Mouse (Mus musculus) heart, embryonic 13.5 days (tissue): Measurements from ENCODE around the gene Cib4. TPM values are rescaled to one million over a fixed set of nuclear protein-coding genes. Genes with fewer than 3 reads are reported as not detected.

Experiments
- ATAC-seq: fragments of 200-750 bp; cut with Nextera tagmentation; 2 replicates; pipeline ENCODE4 v1.8.0; 2017; ENCODE audit warnings: moderate TSS enrichment; ENCODE audit not compliant: insufficient number of reproducible peaks, low FRiP score, low TSS enrichment; ENCODE audit errors: extremely low read depth
- H3K27ac ChIP-seq: fragments of 300-500 bp; sonication (generic); replicated peaks from 2 replicates; pipeline ENCODE4 v1.5.1; 2015; ENCODE audit warnings: moderate library complexity, mild to moderate bottlenecking, inconsistent platforms
- H3K27me3 ChIP-seq: fragments of 300-500 bp; sonication (generic); replicated peaks from 2 replicates; pipeline ENCODE4 v1.6.1; 2015; ENCODE audit warnings: mild to moderate bottlenecking, inconsistent platforms
- H3K36me3 ChIP-seq: fragments of 300-500 bp; sonication (generic); 2 replicates; pipeline ENCODE4 v1.6.1; 2015; ENCODE audit warnings: mild to moderate bottlenecking, inconsistent platforms
- H3K4me1 ChIP-seq: fragments of 300-500 bp; sonication (generic); 2 replicates; pipeline ENCODE4 v1.6.1; 2015; ENCODE audit warnings: inconsistent platforms
- H3K4me2 ChIP-seq: fragments of 300-500 bp; sonication (generic); 2 replicates; pipeline ENCODE4 v1.6.1; 2015; ENCODE audit warnings: inconsistent platforms, mild to moderate bottlenecking, moderate library complexity
- H3K4me3 ChIP-seq: fragments of 300-500 bp; sonication (generic); 2 replicates; pipeline ENCODE4 v1.5.1; 2015; ENCODE audit warnings: moderate library complexity, mild to moderate bottlenecking, inconsistent platforms
- H3K9ac ChIP-seq: fragments of 300-500 bp; sonication (generic); 2 replicates; pipeline ENCODE4 v1.6.1; 2015; ENCODE audit warnings: inconsistent platforms, mild to moderate bottlenecking, moderate library complexity
- H3K9me3 ChIP-seq: fragments of 300-500 bp; sonication (generic); 2 replicates; pipeline ENCODE4 v1.6.1; 2016; ENCODE audit warnings: inconsistent platforms
- WGBS: fragments of 180-500 bp; shearing (Covaris S2); methylation state at CpG from one replicate; pipeline ENCODE4 v1.1.7; 2015; ENCODE audit warnings: mixed read lengths; 5-methylcytosine and 5-hydroxymethylcytosine counted together
- polyA plus RNA-seq: library from polyadenylated mRNA; unstranded; fragments of >200 nt; fragmentation: Nextera tagmentation; extraction: Ambion mirVana; gene quantifications from 2 replicates; pipeline ENCODE4 v1.2.1, GENCODE M21; 2015

The Cib4 gene
- polyA plus RNA-seq, 1 experiment from 2014 or later: not detected

DNA sequence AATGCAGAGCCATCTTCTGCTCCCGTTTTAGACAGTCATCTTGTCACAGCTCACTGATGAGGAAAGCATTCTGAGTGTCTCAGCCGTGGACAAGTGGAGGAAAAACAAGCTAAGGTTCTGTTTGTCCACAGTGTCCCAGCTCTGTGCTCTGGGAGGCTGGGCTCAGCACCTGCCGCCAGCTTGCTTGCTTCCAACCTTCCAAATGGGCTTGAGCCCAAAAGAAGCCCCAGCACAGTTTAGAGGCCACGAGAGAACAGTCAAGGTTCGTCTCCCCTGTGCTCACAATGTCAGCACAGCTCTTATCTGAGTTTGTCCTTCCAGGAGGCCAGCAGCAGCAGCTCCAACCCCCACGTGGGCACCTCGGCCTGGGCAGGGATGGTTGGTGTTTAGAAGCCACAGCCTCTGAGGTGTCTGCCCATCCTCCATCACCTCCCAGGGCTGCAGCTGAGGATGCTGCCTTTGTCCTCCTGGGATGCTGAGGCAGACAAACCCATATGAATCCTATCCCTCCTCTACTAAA is 9.5 kb downstream of the Cib4 start:
- H3K9ac ChIP-seq: no peak overlapping the region
- H3K36me3 ChIP-seq: no peaks in the 10 kb centered on the region
- H3K4me1 ChIP-seq: peaks cover 17% of the 10 kb centered on the region
- no peaks in the 10 kb centered on the region for H3K9me3 ChIP-seq
- 0 out of 2 replicates have a peak, but pooled peaks cover 5% of the 10 kb centered on the region for H3K27me3 ChIP-seq
- 17% methylated on average over 7 of the region's 7 CpGs for WGBS
- ATAC-seq: no peak
- peak overlapping the region; percentile 63 for H3K27ac ChIP-seq
- H3K4me3 ChIP-seq: no peak overlapping the region
- H3K4me2 ChIP-seq: peak overlapping the region; percentile 6; the same call in 1 of the 2 replicates

DNA sequence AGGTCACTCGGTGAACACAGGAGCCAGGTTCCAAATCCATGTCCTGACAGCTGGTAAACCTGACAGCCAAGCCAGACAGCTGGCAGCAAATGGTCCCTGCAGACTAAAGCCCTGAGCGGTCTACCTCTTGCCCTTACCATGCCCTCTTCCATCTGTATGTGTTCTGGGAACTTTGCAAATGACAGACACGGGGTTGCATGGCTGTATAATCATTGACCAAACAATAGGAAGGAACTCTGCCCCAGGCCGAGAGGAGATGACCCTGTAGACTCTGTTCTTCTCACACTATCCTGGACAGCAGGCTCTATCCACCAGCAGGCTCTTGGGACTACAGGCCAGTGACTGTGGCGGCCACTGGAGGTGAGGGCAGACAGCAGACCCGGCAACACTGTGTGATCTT is 11.0 kb downstream of the Cib4 start:
- ATAC-seq: no peak
- 68% methylated on average over 6 of the region's 6 CpGs for WGBS

DNA sequence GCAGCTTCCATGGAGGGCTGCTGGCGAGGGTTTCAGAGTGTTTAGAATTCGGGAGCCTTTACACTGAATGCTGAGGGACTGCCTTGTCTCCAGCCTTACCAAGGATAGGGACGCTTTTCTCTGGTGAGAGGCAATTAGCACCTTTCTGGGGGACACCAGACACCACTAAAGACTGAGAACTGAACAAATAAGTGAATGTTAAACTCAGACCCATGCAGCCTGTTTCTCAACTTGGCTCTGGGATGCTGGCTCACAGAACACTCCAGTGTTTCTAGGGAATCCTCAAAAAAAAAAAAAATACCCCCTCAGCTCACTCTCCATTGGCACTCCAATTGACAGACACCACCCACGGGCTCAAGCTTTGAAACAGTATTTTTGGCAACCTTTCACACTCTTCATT is 16.7 kb downstream of the Cib4 start:
- Histone ChIP-seq H3K9me3 (no peaks in the 10 kb centered on the region), H3K4me1 (peaks cover 20% of the 10 kb centered on the region), H3K36me3 (no peaks in the 10 kb centered on the region), H3K9ac (no peak overlapping the region), H3K4me3 (no peak overlapping the region), H3K27ac (no peak overlapping the region), H3K4me2 (no peak overlapping the region), H3K27me3 (peaks cover 20% of the 10 kb centered on the region)
- no peak for ATAC-seq
- whole genome bisulfite sequencing: 43% methylated on average over 4 of the region's 4 CpGs

More for the DNA sequence above, 11.0 kb downstream of the Cib4 start:
- Histone ChIP-seq H3K36me3 (no peaks in the 10 kb centered on the region), H3K4me3 (no peak overlapping the region), H3K27ac (no peak overlapping the region), H3K27me3 (peaks cover 5% of the 10 kb centered on the region; the same call in 1 of the 2 replicates), H3K9me3 (no peaks in the 10 kb centered on the region), H3K4me1 (peaks cover 17% of the 10 kb centered on the region), H3K4me2 (no peak overlapping the region), H3K9ac (no peak overlapping the region)

DNA sequence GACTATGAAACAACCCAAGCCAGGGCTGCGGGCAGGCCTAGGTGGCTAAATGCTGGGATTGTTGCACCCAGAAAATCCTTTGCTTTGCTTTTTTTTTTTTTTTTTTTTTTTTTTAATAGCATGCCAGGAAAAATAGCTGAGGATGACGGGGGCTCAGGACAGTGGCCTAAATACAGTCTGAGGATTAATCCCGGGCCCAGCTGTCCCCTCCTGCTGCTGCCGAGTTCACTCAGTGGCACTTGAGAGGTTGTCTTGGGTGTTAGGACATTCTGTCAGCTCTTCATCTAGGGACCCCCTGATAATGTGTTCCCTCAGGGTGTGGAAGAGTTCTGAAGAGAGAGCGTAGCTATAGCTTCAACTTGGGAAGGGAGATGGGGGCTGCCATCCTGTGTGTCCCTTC is 18.5 kb downstream of the Cib4 start:
- Histone ChIP-seq H3K9ac (no peak overlapping the region), H3K4me2 (no peak overlapping the region), H3K36me3 (no peaks in the 10 kb centered on the region), H3K27ac (peak overlapping the region; percentile 48; the same call in 1 of the 2 replicates), H3K27me3 (peaks cover 14% of the 10 kb centered on the region), H3K4me3 (no peak overlapping the region), H3K4me1 (peaks cover 20% of the 10 kb centered on the region), H3K9me3 (no peaks in the 10 kb centered on the region)
- no peak for ATAC-seq
- WGBS: 61% methylated on average over 5 of the region's 5 CpGs

DNA sequence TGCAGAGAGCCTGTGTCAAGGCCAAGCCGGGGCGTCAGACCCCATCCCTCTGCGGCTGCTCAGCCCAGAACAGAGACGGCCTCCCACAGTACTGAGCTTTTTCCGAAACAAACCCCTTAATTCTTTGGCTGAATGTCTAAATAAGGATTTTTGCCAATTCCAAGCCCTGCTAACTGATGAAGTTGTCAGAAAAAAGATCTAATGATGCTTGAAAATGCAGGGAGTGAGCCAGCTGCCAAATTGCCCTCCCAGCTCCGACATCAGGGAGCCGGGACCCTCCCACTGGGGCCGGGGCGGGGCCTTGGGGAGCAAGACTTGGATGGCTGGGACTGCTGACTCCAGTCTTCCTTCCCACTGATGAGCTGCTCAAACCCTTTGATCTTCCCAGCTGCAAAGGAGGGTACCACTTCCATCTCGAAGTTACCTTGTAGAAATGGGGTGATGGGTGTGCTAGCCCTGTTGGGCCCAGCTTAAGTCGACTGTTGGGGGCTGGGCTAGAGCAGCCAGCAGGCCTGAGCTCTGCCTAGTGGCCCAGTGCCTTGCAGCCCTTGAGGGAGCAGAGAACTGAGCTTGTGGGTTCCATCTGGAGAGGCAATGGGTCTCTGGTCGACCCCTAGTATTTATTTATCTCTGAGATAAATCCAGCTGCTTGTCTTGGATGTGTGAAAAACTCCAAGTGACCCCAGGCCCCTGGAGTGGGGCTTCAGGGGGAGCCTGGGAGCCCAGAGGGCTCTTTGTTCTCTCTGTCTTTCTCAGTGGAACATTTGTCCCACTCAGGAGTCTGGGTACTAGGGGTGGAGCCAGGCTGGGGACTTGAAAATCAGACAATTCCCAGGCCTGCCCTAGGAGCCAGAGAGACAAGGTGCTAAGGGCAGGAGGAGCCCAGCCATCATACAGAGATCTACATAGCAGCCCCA is 19.5 kb downstream of the Cib4 start:
- no peak; the same call in 1 of the 2 replicates for ATAC-seq
- Histone ChIP-seq H3K27me3 (peaks cover 14% of the 10 kb centered on the region), H3K4me1 (peaks cover 16% of the 10 kb centered on the region), H3K27ac (peak overlapping the region; percentile 48), H3K36me3 (no peaks in the 10 kb centered on the region), H3K4me2 (no peak overlapping the region), H3K4me3 (no peak overlapping the region), H3K9ac (no peak overlapping the region), H3K9me3 (no peaks in the 10 kb centered on the region)
- 31% methylated on average over 12 of the region's 12 CpGs for WGBS

DNA sequence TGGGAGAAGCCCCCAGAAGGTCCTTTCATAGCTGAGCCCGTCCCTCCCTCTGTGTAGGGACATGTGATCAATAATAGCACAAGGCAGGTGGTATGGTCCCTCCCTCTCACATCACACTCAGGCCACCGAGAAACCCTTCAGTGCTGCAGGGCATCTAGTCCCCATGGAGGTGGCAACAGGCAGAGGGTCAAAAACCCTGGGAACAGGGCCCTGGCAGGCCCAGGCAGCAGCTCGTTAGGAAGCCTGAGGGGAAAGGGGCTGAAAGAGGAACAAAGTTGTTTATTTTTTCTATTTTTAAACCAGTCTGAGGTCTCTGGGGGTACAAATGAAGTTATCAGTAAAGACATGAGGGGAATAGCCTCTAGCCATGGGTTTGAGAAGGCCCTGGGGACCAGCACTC is 21.4 kb downstream of the Cib4 start:
- WGBS: 46% methylated on average over 3 of the region's 3 CpGs
- Histone ChIP-seq H3K27me3 (peaks cover 13% of the 10 kb centered on the region), H3K27ac (no peak overlapping the region), H3K36me3 (no peaks in the 10 kb centered on the region), H3K9me3 (no peaks in the 10 kb centered on the region), H3K4me2 (no peak overlapping the region), H3K9ac (no peak overlapping the region; the same call in none of the 2 replicates), H3K4me1 (peaks cover 22% of the 10 kb centered on the region), H3K4me3 (no peak overlapping the region)
- no peak for ATAC-seq

DNA sequence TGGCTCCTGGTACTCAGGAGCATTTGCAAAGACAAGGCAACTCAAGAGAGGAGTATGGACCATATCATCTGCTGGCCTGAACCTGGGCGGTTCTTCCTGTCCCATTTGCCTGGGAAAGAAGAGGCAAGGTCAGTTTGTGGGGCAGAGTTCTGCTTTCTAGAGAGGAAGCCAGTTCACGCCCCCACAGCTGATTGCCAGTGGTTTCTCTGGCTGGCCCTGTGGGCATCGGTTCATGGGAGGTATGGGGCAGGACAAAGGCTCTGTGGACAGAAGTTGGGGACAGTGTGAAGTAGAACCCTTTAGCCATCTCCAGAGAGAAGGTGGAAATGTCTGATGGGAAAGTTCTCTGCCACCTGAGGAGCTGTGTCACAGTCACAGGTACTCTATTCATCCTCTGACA is 22.5 kb downstream of the Cib4 start:
- no peak overlapping the region for H3K4me2 ChIP-seq
- no peak overlapping the region for H3K27ac ChIP-seq
- H3K27me3 ChIP-seq: peaks cover 3% of the 10 kb centered on the region
- H3K36me3 ChIP-seq: no peaks in the 10 kb centered on the region
- H3K4me3 ChIP-seq: no peak overlapping the region
- no peaks in the 10 kb centered on the region for H3K9me3 ChIP-seq
- ATAC-seq: no peak
- H3K9ac ChIP-seq: no peak overlapping the region
- 81% methylated on average over 3 of the region's 3 CpGs for WGBS
- H3K4me1 ChIP-seq: peaks cover 32% of the 10 kb centered on the region

DNA sequence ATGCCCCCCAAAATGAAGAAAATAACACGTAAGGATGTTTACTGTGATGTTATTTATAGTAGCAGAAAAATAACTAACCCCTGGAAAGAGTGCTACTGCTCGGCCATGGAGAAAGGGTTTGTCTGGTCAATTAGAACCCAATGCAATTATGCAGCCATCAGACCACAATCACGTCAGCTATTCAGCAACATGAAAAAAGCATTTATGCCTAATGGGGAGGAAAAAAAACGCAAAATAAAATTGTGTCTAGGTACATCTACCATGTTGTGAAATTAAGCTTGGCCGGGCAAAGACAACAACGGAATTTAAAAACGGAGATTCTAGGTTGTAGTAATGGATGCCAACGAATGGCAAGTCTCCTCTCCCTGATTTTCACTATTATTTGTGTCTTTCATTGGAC is 23.2 kb downstream of the Cib4 start:
- ATAC-seq: no peak
- Histone ChIP-seq H3K4me3 (no peak overlapping the region), H3K9ac (no peak overlapping the region), H3K4me2 (no peak overlapping the region), H3K4me1 (peaks cover 36% of the 10 kb centered on the region), H3K36me3 (no peaks in the 10 kb centered on the region), H3K27ac (no peak overlapping the region), H3K9me3 (no peaks in the 10 kb centered on the region), H3K27me3 (no peaks in the 10 kb centered on the region)
- WGBS: 85% methylated on average over 8 of the region's 8 CpGs

DNA sequence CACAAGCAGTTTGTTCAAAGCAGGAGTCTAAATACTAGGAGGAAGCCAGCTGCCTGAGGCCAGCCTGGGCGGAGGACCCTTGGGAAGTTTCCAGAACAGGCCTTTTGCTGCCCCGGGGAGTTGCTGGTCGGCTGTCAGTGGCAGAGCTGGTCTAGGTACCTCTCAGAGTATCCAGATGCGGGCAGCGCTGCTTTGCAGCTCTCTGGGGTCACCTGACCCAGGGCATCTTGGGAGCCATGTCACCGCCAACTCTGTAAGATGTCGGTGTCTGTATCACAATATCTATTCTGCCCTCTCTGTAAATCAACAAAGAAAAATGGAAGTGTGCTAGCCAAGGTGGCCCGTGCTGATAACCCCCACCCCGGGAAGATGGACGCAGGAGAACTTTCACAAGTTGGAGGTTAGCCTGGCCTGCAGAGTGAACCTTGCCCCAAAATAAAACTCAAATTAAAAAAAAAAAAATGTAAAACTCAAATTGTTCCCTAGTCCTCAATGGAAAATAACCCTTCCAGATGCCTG is 25.4 kb downstream of the Cib4 start:
- Histone ChIP-seq H3K4me2 (no peak overlapping the region), H3K36me3 (no peaks in the 10 kb centered on the region), H3K4me3 (no peak overlapping the region), H3K27ac (no peak overlapping the region), H3K4me1 (peaks cover 22% of the 10 kb centered on the region), H3K9me3 (no peaks in the 10 kb centered on the region), H3K9ac (no peak overlapping the region), H3K27me3 (no peaks in the 10 kb centered on the region)
- ATAC-seq: no peak
- WGBS: 66% methylated on average over 10 of the region's 10 CpGs

DNA sequence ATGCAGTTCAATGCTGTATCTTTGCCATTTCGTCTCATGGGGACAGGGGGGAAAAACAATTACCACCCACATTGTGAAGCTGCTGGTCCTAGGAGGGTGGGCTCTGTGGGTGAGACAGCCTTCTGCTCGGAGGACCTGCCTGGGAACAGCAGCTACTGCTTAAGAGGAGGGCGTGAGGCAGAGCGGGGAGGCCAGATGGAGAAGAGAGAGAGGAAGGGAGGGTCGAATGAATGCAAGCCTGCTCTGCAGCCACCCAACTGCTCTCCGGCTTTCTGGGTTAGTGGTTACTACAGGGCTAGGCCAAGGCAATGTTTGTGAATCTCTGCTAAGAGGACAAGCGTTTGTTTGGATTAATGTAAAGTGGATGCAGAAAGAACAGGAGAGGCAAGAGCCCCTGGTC is 26.1 kb downstream of the Cib4 start:
- Histone ChIP-seq H3K9ac (no peak overlapping the region), H3K4me3 (no peak overlapping the region), H3K9me3 (no peaks in the 10 kb centered on the region), H3K27ac (no peak overlapping the region), H3K4me2 (no peak overlapping the region), H3K36me3 (no peaks in the 10 kb centered on the region), H3K4me1 (peaks cover 22% of the 10 kb centered on the region), H3K27me3 (no peaks in the 10 kb centered on the region)
- 53% methylated on average over 7 of the region's 7 CpGs for WGBS
- ATAC-seq: no peak

DNA sequence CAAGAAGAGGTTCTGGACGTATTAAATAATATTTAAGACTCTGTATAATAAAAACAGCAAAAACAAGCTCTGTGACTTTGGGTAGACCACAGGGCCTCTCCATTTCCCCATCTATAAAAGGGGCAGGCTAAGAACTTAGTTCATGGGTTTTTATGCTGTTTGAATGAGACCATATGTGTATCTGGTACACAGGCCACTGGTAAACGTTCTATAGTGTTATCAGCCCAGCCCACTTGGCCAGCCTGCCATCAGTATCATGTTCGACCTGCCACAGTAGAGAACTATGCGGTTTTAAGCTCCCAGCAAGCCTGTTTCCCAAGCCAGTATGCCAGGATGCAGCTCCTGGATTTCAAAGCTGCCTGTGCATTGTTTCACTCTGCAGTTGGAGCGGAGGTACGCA is 27.1 kb downstream of the Cib4 start:
- Histone ChIP-seq H3K4me3 (no peak overlapping the region), H3K4me2 (no peak overlapping the region), H3K27ac (no peak overlapping the region; the same call in 1 of the 2 replicates), H3K4me1 (peaks cover 20% of the 10 kb centered on the region), H3K9ac (peak overlapping the region; percentile 33; the same call in 1 of the 2 replicates), H3K9me3 (no peaks in the 10 kb centered on the region), H3K27me3 (no peaks in the 10 kb centered on the region), H3K36me3 (no peaks in the 10 kb centered on the region)
- no peak for ATAC-seq
- 48% methylated on average over 6 of the region's 6 CpGs for WGBS
